Mouse (Mus musculus): ENCODE results near the gene Afmid. TPM values are rescaled to one million over a fixed set of nuclear protein-coding genes. Genes with fewer than 3 reads are reported as not detected.

Gene Afmid
- total and polyA plus RNA-seq, 2 experiments from 2014 or later: 13.1 to 14.5 TPM

- no peaks in the 10 kb centered on the region for H3K36me3 ChIP-seq (replicated peaks; ENCODE audit: control insufficient read depth, insufficient read depth, low read length)
- peaks cover 19% of the 10 kb centered on the region for H3K4me1 ChIP-seq (ENCODE audit: control insufficient read depth, insufficient read depth)
- no peak overlapping the region for H3K9ac ChIP-seq (replicated peaks; ENCODE audit: low read depth, low read length)
- no peaks in the 10 kb centered on the region for H3K9me3 ChIP-seq (replicated peaks; ENCODE audit: control insufficient read depth, low read length)
- TF ChIP-seq EP300 (IDR thresholded peaks at IDR 0.05; ENCODE audit: low read depth): no peak
- peak; percentile 27 for TF ChIP-seq CTCF (IDR thresholded peaks at IDR 0.05; ENCODE audit: low read depth)
- no peaks in the 10 kb centered on the region for H3K27me3 ChIP-seq (ENCODE audit: control insufficient read depth, insufficient read depth, low read length)
- no peak overlapping the region for H3K4me2 ChIP-seq (ENCODE audit: low read depth, low read length)
- ATAC-seq (ENCODE audit: insufficient read depth, low read depth): no peak
- 53% methylated on average over 5 of the region's 5 CpGs for WGBS
- H3K27ac ChIP-seq (ENCODE audit: low read depth): no peak overlapping the region
- DNase-seq (ENCODE audit: low spot score): no peak
- H3K4me3 ChIP-seq (ENCODE audit: low read depth, low read length): no peak overlapping the region
Observed at GRCm38 (mm10) chr11:117846640-117847039, 20.9 kb downstream of the Afmid start.

GRCm38 (mm10) chr11:117847593-117848215 lies 22.0 kb downstream of the Afmid start:
- H3K4me3 ChIP-seq (ENCODE audit: low read depth, low read length): no peak overlapping the region
- H3K36me3 ChIP-seq (replicated peaks; ENCODE audit: control insufficient read depth, insufficient read depth, low read length): peaks cover 1% of the 10 kb centered on the region; the same call in 1 of the 2 replicates
- no peaks in the 10 kb centered on the region for H3K9me3 ChIP-seq (replicated peaks; ENCODE audit: control insufficient read depth, low read length)
- peak overlapping the region; percentile 71 for H3K9ac ChIP-seq (replicated peaks; ENCODE audit: low read depth, low read length)
- TF ChIP-seq EP300 (IDR thresholded peaks at IDR 0.05; ENCODE audit: low read depth): no peak
- TF ChIP-seq CTCF (IDR thresholded peaks at IDR 0.05; ENCODE audit: low read depth): no peak
- peak overlapping the region; percentile 91 for H3K27ac ChIP-seq (ENCODE audit: low read depth)
- peak overlapping the region; percentile 93 for H3K4me2 ChIP-seq (ENCODE audit: low read depth, low read length)
- H3K27me3 ChIP-seq (ENCODE audit: control insufficient read depth, insufficient read depth, low read length): no peaks in the 10 kb centered on the region
- DNase-seq (ENCODE audit: low spot score) (no peak), ATAC-seq (ENCODE audit: insufficient read depth, low read depth) (no peak)
- peaks cover 19% of the 10 kb centered on the region for H3K4me1 ChIP-seq (ENCODE audit: control insufficient read depth, insufficient read depth)
- WGBS: 77% methylated on average over 7 of the region's 7 CpGs

DNA sequence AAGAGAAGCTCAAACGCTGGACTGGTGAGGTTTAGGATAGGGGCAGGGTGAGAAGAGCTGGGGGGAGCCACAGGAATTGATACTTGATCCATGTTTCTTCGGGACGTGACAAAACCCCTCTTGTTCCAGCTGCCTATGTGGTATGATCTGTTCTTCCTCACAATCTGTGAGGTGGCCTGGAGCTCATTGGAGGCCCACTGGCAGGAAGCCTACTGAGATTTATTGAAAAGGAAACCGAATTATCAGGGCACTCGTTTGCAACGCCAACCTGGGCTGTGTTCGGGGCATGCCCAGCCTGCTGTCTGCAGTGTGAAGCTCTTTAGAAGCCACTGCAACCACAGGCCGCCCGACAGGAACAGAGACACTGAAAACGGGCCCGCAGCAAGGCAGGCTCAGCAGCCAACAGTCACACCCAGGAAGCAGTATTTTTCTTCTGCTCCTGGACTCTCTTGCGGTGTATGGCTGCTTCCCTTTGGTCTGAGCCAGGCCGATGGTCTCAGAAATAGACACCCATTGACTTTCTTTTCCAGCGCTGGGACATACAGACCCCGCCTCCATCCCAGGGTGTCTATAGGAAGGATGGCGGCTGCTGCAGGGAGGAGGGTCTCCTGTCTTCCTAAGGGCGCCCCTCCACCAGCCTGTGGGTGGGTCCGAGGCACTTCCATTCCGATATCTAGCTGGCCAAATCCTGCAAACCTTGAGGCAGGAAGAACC lies 22.7 kb downstream of the Afmid start:
- TF ChIP-seq CTCF (IDR thresholded peaks at IDR 0.05; ENCODE audit: low read depth): no peak
- TF ChIP-seq EP300 (IDR thresholded peaks at IDR 0.05; ENCODE audit: low read depth): no peak
- ATAC-seq (ENCODE audit: insufficient read depth, low read depth) (peak; percentile 49), DNase-seq (ENCODE audit: low spot score) (peak; percentile 35)
- H3K9ac ChIP-seq (replicated peaks; ENCODE audit: low read depth, low read length): peak overlapping the region; percentile 71
- H3K36me3 ChIP-seq (replicated peaks; ENCODE audit: control insufficient read depth, insufficient read depth, low read length): peaks cover 8% of the 10 kb centered on the region
- H3K4me1 ChIP-seq (ENCODE audit: control insufficient read depth, insufficient read depth): peaks cover 19% of the 10 kb centered on the region
- H3K27ac ChIP-seq (ENCODE audit: low read depth): peak overlapping the region; percentile 91
- H3K4me2 ChIP-seq (ENCODE audit: low read depth, low read length): peak overlapping the region; percentile 93
- peak overlapping the region; percentile 57 for H3K4me3 ChIP-seq (ENCODE audit: low read depth, low read length)
- H3K27me3 ChIP-seq (ENCODE audit: control insufficient read depth, insufficient read depth, low read length): no peaks in the 10 kb centered on the region
- H3K9me3 ChIP-seq (replicated peaks; ENCODE audit: control insufficient read depth, low read length): no peaks in the 10 kb centered on the region
- 4% methylated on average over 19 of the region's 19 CpGs for WGBS

- ATAC-seq (ENCODE audit: insufficient read depth, low read depth) (peak; percentile 96), DNase-seq (ENCODE audit: low spot score) (peak; percentile 96)
- no peaks in the 10 kb centered on the region for H3K27me3 ChIP-seq (ENCODE audit: control insufficient read depth, insufficient read depth, low read length)
- peaks cover 19% of the 10 kb centered on the region for H3K4me1 ChIP-seq (ENCODE audit: control insufficient read depth, insufficient read depth)
- H3K27ac ChIP-seq (ENCODE audit: low read depth): peak within 1 kb of the TSS; percentile 91
- peak within 1 kb of the TSS; percentile 71 for H3K9ac ChIP-seq (replicated peaks; ENCODE audit: low read depth, low read length)
- H3K4me2 ChIP-seq (ENCODE audit: low read depth, low read length): peak within 1 kb of the TSS; percentile 93
- H3K4me3 ChIP-seq (ENCODE audit: low read depth, low read length): peak within 1 kb of the TSS; percentile 57
- TF ChIP-seq EP300 (IDR thresholded peaks at IDR 0.05; ENCODE audit: low read depth): no peak
- TF ChIP-seq CTCF (IDR thresholded peaks at IDR 0.05; ENCODE audit: low read depth): no peak
- WGBS: under 1% methylated on average over 51 of the region's 51 CpGs
- H3K9me3 ChIP-seq (replicated peaks; ENCODE audit: control insufficient read depth, low read length): no peaks in the 10 kb centered on the region
- peaks cover 12% of the 10 kb centered on the region for H3K36me3 ChIP-seq (replicated peaks; ENCODE audit: control insufficient read depth, insufficient read depth, low read length)
Observed at GRCm38 (mm10) chr11:117848985-117849671, 23.4 kb downstream of the Afmid start, which contains the start of gene Birc5. Gene Birc5 (plus strand): TSS chr11:117849251.

- Histone ChIP-seq H3K4me2 (ENCODE audit: low read depth, low read length) (no peak overlapping the region), H3K4me1 (ENCODE audit: control insufficient read depth, insufficient read depth) (peaks cover 18% of the 10 kb centered on the region), H3K9ac (replicated peaks; ENCODE audit: low read depth, low read length) (no peak overlapping the region), H3K27ac (ENCODE audit: low read depth) (no peak overlapping the region), H3K27me3 (ENCODE audit: control insufficient read depth, insufficient read depth, low read length) (no peaks in the 10 kb centered on the region), H3K36me3 (replicated peaks; ENCODE audit: control insufficient read depth, insufficient read depth, low read length) (peaks cover 40% of the 10 kb centered on the region), H3K4me3 (ENCODE audit: low read depth, low read length) (no peak overlapping the region), H3K9me3 (replicated peaks; ENCODE audit: control insufficient read depth, low read length) (no peaks in the 10 kb centered on the region)
- 85% methylated on average over 3 of the region's 3 CpGs for WGBS
- no peak for TF ChIP-seq EP300 (IDR thresholded peaks at IDR 0.05; ENCODE audit: low read depth)
- TF ChIP-seq CTCF (IDR thresholded peaks at IDR 0.05; ENCODE audit: low read depth): no peak
- no peak for ATAC-seq (ENCODE audit: insufficient read depth, low read depth)
- DNase-seq (ENCODE audit: low spot score): no peak
Observed at GRCm38 (mm10) chr11:117852875-117853274, 27.2 kb downstream of the Afmid start.
